Mouse (Mus musculus) layer of hippocampus, postnatal 25 days (tissue): ENCODE results near the gene Copb1. TPM values are rescaled to one million over a fixed set of nuclear protein-coding genes. Genes with fewer than 3 reads are reported as not detected.

Experiments used
- DNase-seq, 2 experiments: peaks; one replicate each; pipeline ENCODE4 v3.0.0; 2022; ENCODE audit warnings: mixed read lengths in 2 of 2, low spot score in 1 of 2; ENCODE audit errors: extremely low spot score in 1 of 2
- total RNA-seq, 2 experiments: library from RNA; stranded (reverse); gene quantifications; 2 replicates each; pipeline ENCODE4 v1.2.3; 2021

Gene Copb1
- total RNA-seq, 2 experiments from 2014 or later: 60.3 to 60.4 TPM

DNA sequence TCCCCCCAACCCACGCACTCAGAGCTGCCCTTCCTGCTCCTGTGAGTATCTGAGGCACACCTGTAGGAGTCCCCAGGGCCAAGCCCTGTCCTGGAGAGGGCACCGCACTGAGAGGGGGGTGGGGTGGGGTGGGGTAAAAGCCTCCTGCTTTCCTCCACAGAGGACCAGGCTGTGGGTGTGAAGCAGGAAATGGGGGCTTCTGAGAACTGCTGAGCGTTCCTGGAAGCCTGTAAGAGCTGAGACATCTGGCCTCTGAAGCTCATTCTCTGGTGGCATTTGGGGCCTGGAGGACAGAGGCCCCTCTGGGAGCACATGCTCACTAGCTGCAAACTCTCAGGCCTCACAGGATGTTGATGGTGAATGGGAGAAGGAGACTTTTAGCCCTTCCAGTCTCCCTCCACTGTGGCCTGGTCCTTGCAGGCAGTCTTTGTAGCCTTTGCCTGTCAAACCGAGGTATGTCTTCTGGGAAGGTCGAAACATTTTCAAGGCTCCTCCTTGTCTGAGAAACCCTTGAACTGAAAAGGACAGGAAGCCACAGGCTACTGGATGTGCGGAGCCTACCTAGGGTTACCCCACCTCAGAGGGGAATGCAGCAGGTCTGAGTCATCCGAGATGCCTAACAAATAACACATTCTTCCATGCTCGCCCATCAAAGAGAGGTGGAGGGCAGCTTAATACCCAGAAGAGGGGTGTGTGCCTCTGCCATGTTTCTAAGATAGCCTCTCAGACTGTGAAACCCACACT lies 83.0 kb downstream of the Copb1 start:
- DNase-seq: no peak

DNA sequence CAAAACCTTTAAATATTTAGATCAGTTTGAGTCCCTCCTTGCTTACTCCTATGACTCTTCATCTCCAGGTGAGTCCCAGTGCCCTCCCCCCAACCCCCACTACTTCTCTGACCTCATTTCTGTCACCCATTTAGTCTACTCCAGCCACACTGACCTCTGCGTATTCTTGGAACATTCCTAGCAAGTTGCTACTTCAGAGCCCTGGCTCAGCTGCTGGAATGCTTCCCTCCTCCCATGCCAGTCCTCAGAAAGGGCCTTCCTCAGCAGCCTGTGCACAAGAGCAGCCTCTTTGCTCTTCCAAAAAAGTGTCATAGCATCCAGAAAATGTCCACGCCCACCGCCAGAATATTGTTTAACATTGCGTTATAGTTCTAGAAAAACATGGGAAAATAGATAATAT lies 84.5 kb downstream of the Copb1 start:
- no peak for DNase-seq

DNA sequence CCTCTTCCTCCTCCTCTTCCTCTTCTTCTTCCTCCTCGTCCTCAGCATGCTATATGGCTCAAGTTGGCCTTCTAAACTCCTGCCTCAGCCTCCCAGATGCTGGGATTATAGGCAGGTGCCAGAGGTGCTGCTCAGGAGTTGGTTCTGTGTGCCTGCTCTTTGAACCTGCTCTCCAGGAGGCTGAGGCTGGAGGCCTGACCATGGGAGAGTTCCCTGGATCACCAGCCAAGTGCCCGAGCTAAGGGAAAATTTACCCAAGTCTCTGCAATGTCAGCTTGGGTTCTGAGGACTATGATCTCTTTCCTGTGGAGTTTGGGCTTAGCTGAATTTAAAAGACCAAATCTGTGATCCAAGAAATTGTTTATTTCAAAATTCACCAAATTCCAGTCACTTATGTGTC lies 85.1 kb downstream of the Copb1 start:
- DNase-seq: no peak

Other genes starting within 250 kb of the Copb1 start
- gene Rras2, start 136.9 kb downstream of the Copb1 start, total RNA-seq: 10 to 100 TPM; 34.6 to 36.9 TPM
- 100 to 1,000 TPM; 112 to 123 TPM for gene Psma1, start 21.4 kb upstream of the Copb1 start, total RNA-seq
- 10 to 100 TPM in 1 of 2 experiments, 1 to 10 TPM in 1; 9.1 to 10.5 TPM for gene Pde3b, start 160.6 kb upstream of the Copb1 start, total RNA-seq